Mouse (Mus musculus): Measurements from ENCODE around the gene Gxylt2.
A peak's percentile ranks its signal among the peaks of the same experiment; 100 is the strongest.

The Gxylt2 gene

GRCm38 (mm10) chr6:100802381-100803083, 98.0 kb downstream of the Gxylt2 start:
- DNase-seq: no peak

- no peak for DNase-seq
Measured at GRCm38 (mm10) chr6:100803250-100803649, 98.7 kb downstream of the Gxylt2 start.

- no peak for DNase-seq
Measured at GRCm38 (mm10) chr6:100807187-100807586, 102.7 kb downstream of the Gxylt2 start.

- no peak for DNase-seq
Measured at GRCm38 (mm10) chr6:100807746-100808145, 103.2 kb downstream of the Gxylt2 start.

- DNase-seq: no peak
Measured at GRCm38 (mm10) chr6:100808221-100808778, 103.8 kb downstream of the Gxylt2 start.

- DNase-seq: no peak
Measured at GRCm38 (mm10) chr6:100810117-100810516, 105.6 kb downstream of the Gxylt2 start.

- DNase-seq: no peak
Measured at GRCm38 (mm10) chr6:100811731-100812130, 107.2 kb downstream of the Gxylt2 start.

- no peak for DNase-seq
Measured at GRCm38 (mm10) chr6:100821367-100821766, 116.8 kb downstream of the Gxylt2 start.

GRCm38 (mm10) chr6:100823356-100823755, 118.8 kb downstream of the Gxylt2 start:
- no peak for DNase-seq

GRCm38 (mm10) chr6:100824381-100824965, 119.9 kb downstream of the Gxylt2 start:
- DNase-seq: no peak

- no peak for DNase-seq
Measured at GRCm38 (mm10) chr6:100826046-100826445, 121.5 kb downstream of the Gxylt2 start.

GRCm38 (mm10) chr6:100828565-100828964, 124.0 kb downstream of the Gxylt2 start:
- DNase-seq: no peak

GRCm38 (mm10) chr6:100829770-100830169, 125.2 kb downstream of the Gxylt2 start:
- no peak for DNase-seq

GRCm38 (mm10) chr6:100831188-100831587, 126.7 kb downstream of the Gxylt2 start:
- DNase-seq: no peak

- DNase-seq: no peak
Measured at GRCm38 (mm10) chr6:100831751-100832150, 127.2 kb downstream of the Gxylt2 start.

- DNase-seq: peak; percentile 91
Measured at GRCm38 (mm10) chr6:100833355-100833754, 128.8 kb downstream of the Gxylt2 start, which contains the start of gene Ppp4r2. Gene Ppp4r2 (plus strand): TSS chr6:100833622.

- peak; percentile 68 for DNase-seq
Measured at GRCm38 (mm10) chr6:100833811-100834481, 129.4 kb downstream of the Gxylt2 start.

GRCm38 (mm10) chr6:100834489-100835160, 130.1 kb downstream of the Gxylt2 start:
- no peak for DNase-seq

GRCm38 (mm10) chr6:100845058-100845457, 140.5 kb downstream of the Gxylt2 start:
- DNase-seq: no peak

GRCm38 (mm10) chr6:100847264-100847663, 142.7 kb downstream of the Gxylt2 start:
- no peak for DNase-seq

- no peak for DNase-seq
Measured at GRCm38 (mm10) chr6:100848682-100849375, 144.3 kb downstream of the Gxylt2 start.

GRCm38 (mm10) chr6:100850671-100851081, 146.1 kb downstream of the Gxylt2 start:
- DNase-seq: no peak
